Mouse (Mus musculus): ENCODE data around the gene Pard3. TPM values are rescaled to one million over a fixed set of nuclear protein-coding genes. Genes with fewer than 3 reads are reported as not detected.

The Pard3 gene
- polyA plus RNA-seq, 1 experiment, result 51.2 TPM

- 87% methylated on average over 4 of the region's 4 CpGs for WGBS
- TF ChIP-seq POLR2A (IDR thresholded peaks at IDR 0.05; ENCODE audit: low read depth, low read length) (no peak), CTCF (conservative IDR thresholded peaks at IDR 0.05; ENCODE audit: insufficient read depth, insufficient read length, low read depth, low read length) (no peak)
- H3K27ac ChIP-seq (ENCODE audit: insufficient read depth, low read depth, low read length), result no peak overlapping the region
- H3K27me3 ChIP-seq (replicated peaks; ENCODE audit: control insufficient read depth, insufficient read depth, low read length), result no peaks in the 10 kb centered on the region
- no peak for DNase-seq
- H3K4me1 ChIP-seq (ENCODE audit: control insufficient read depth, insufficient read depth, low read length), result no peaks in the 10 kb centered on the region; the same call in 1 of the 2 replicates
- no peak overlapping the region for H3K4me3 ChIP-seq (ENCODE audit: insufficient read depth, low read depth, low read length)
- H3K36me3 ChIP-seq (ENCODE audit: control insufficient read depth, insufficient read depth, low read length), result no peaks in the 10 kb centered on the region
Observed at GRCm38 (mm10) chr8:127243351-127243750, 179.7 kb downstream of the Pard3 start.

- H3K27ac ChIP-seq (ENCODE audit: insufficient read depth, low read depth, low read length), result no peak overlapping the region
- no peaks in the 10 kb centered on the region; the same call in 1 of the 2 replicates for H3K4me1 ChIP-seq (ENCODE audit: control insufficient read depth, insufficient read depth, low read length)
- DNase-seq, result no peak
- H3K27me3 ChIP-seq (replicated peaks; ENCODE audit: control insufficient read depth, insufficient read depth, low read length), result no peaks in the 10 kb centered on the region
- no peak overlapping the region for H3K4me3 ChIP-seq (ENCODE audit: insufficient read depth, low read depth, low read length)
- WGBS, result 84% methylated on average over 11 of the region's 11 CpGs
- no peaks in the 10 kb centered on the region for H3K36me3 ChIP-seq (ENCODE audit: control insufficient read depth, insufficient read depth, low read length)
- TF ChIP-seq POLR2A (IDR thresholded peaks at IDR 0.05; ENCODE audit: low read depth, low read length), result no peak
- TF ChIP-seq CTCF (conservative IDR thresholded peaks at IDR 0.05; ENCODE audit: insufficient read depth, insufficient read length, low read depth, low read length), result no peak
Observed at GRCm38 (mm10) chr8:127243841-127244240, 180.1 kb downstream of the Pard3 start.

GRCm38 (mm10) chr8:127250746-127251145 lies 187.1 kb downstream of the Pard3 start:
- H3K27me3 ChIP-seq (replicated peaks; ENCODE audit: control insufficient read depth, insufficient read depth, low read length), result no peaks in the 10 kb centered on the region
- no peak overlapping the region for H3K4me3 ChIP-seq (ENCODE audit: insufficient read depth, low read depth, low read length)
- TF ChIP-seq CTCF (conservative IDR thresholded peaks at IDR 0.05; ENCODE audit: insufficient read depth, insufficient read length, low read depth, low read length) (no peak), POLR2A (IDR thresholded peaks at IDR 0.05; ENCODE audit: low read depth, low read length) (no peak)
- H3K36me3 ChIP-seq (ENCODE audit: control insufficient read depth, insufficient read depth, low read length), result no peaks in the 10 kb centered on the region
- peak overlapping the region; percentile 30; the same call in 1 of the 2 replicates for H3K27ac ChIP-seq (ENCODE audit: insufficient read depth, low read depth, low read length)
- 58% methylated on average over 4 of the region's 4 CpGs for WGBS
- peak; percentile 59 for DNase-seq
- H3K4me1 ChIP-seq (ENCODE audit: control insufficient read depth, insufficient read depth, low read length), result peaks cover 20% of the 10 kb centered on the region

GRCm38 (mm10) chr8:127251476-127251875 lies 187.8 kb downstream of the Pard3 start:
- 70% methylated on average over 3 of the region's 3 CpGs for WGBS
- Histone ChIP-seq H3K27ac (ENCODE audit: insufficient read depth, low read depth, low read length) (peak overlapping the region; percentile 42), H3K27me3 (replicated peaks; ENCODE audit: control insufficient read depth, insufficient read depth, low read length) (no peaks in the 10 kb centered on the region), H3K4me1 (ENCODE audit: control insufficient read depth, insufficient read depth, low read length) (peaks cover 20% of the 10 kb centered on the region), H3K4me3 (ENCODE audit: insufficient read depth, low read depth, low read length) (no peak overlapping the region), H3K36me3 (ENCODE audit: control insufficient read depth, insufficient read depth, low read length) (no peaks in the 10 kb centered on the region)
- TF ChIP-seq POLR2A (IDR thresholded peaks at IDR 0.05; ENCODE audit: low read depth, low read length) (no peak), CTCF (conservative IDR thresholded peaks at IDR 0.05; ENCODE audit: insufficient read depth, insufficient read length, low read depth, low read length) (no peak)
- peak; percentile 66 for DNase-seq

- no peaks in the 10 kb centered on the region for H3K36me3 ChIP-seq (ENCODE audit: control insufficient read depth, insufficient read depth, low read length)
- H3K4me1 ChIP-seq (ENCODE audit: control insufficient read depth, insufficient read depth, low read length), result peaks cover 20% of the 10 kb centered on the region
- 66% methylated on average over 13 of the region's 13 CpGs for WGBS
- H3K27me3 ChIP-seq (replicated peaks; ENCODE audit: control insufficient read depth, insufficient read depth, low read length), result no peaks in the 10 kb centered on the region
- DNase-seq, result peak; percentile 32
- H3K27ac ChIP-seq (ENCODE audit: insufficient read depth, low read depth, low read length), result peak overlapping the region; percentile 42
- TF ChIP-seq POLR2A (IDR thresholded peaks at IDR 0.05; ENCODE audit: low read depth, low read length), result no peak
- 0 out of 2 replicates have a peak, but pooled peaks have one; percentile 29 for TF ChIP-seq CTCF (conservative IDR thresholded peaks at IDR 0.05; ENCODE audit: insufficient read depth, insufficient read length, low read depth, low read length)
- no peak overlapping the region for H3K4me3 ChIP-seq (ENCODE audit: insufficient read depth, low read depth, low read length)
Observed at GRCm38 (mm10) chr8:127251985-127252384, 188.3 kb downstream of the Pard3 start.

GRCm38 (mm10) chr8:127254625-127255024 lies 190.9 kb downstream of the Pard3 start:
- TF ChIP-seq POLR2A (IDR thresholded peaks at IDR 0.05; ENCODE audit: low read depth, low read length) (no peak), CTCF (conservative IDR thresholded peaks at IDR 0.05; ENCODE audit: insufficient read depth, insufficient read length, low read depth, low read length) (no peak)
- Histone ChIP-seq H3K4me3 (ENCODE audit: insufficient read depth, low read depth, low read length) (no peak overlapping the region), H3K27me3 (replicated peaks; ENCODE audit: control insufficient read depth, insufficient read depth, low read length) (no peaks in the 10 kb centered on the region), H3K27ac (ENCODE audit: insufficient read depth, low read depth, low read length) (no peak overlapping the region), H3K36me3 (ENCODE audit: control insufficient read depth, insufficient read depth, low read length) (no peaks in the 10 kb centered on the region), H3K4me1 (ENCODE audit: control insufficient read depth, insufficient read depth, low read length) (peaks cover 23% of the 10 kb centered on the region)
- WGBS, result 89% methylated on average over 7 of the region's 7 CpGs
- DNase-seq, result no peak

- WGBS, result 89% methylated on average over 3 of the region's 3 CpGs
Observed at GRCm38 (mm10) chr8:127257086-127257485, 193.4 kb downstream of the Pard3 start.

More at GRCm38 (mm10) chr8:127257086-127257485, 193.4 kb downstream of the Pard3 start:
- TF ChIP-seq POLR2A (IDR thresholded peaks at IDR 0.05; ENCODE audit: low read depth, low read length) (no peak), CTCF (conservative IDR thresholded peaks at IDR 0.05; ENCODE audit: insufficient read depth, insufficient read length, low read depth, low read length) (no peak)
- Histone ChIP-seq H3K27ac (ENCODE audit: insufficient read depth, low read depth, low read length) (no peak overlapping the region), H3K27me3 (replicated peaks; ENCODE audit: control insufficient read depth, insufficient read depth, low read length) (no peaks in the 10 kb centered on the region), H3K4me3 (ENCODE audit: insufficient read depth, low read depth, low read length) (no peak overlapping the region), H3K4me1 (ENCODE audit: control insufficient read depth, insufficient read depth, low read length) (peaks cover 8% of the 10 kb centered on the region; the same call in 1 of the 2 replicates), H3K36me3 (ENCODE audit: control insufficient read depth, insufficient read depth, low read length) (no peaks in the 10 kb centered on the region)
- DNase-seq, result no peak
